Mouse (Mus musculus) forebrain, embryonic 14.5 days (tissue): ENCODE measurements around the gene Fgfr2. TPM values are rescaled to one million over a fixed set of nuclear protein-coding genes. Genes with fewer than 3 reads are reported as not detected.
A peak's percentile ranks its signal among the peaks of the same experiment; 100 is the strongest.
"Not testable (repeated sequence)": the region's sequence is repeated elsewhere in the genome, so short reads cannot be mapped to it uniquely, and the experiment has no call there.

Experiments
- ATAC-seq: fragments of 200-750 bp; cut with Nextera tagmentation; 2 replicates; pipeline ENCODE4 v1.8.0; 2017; ENCODE audit warnings: mild to moderate bottlenecking, moderate library complexity
- DNase-seq: peaks from one replicate; pipeline ENCODE4 v3.0.0-alpha.2; 2015; ENCODE audit warnings: low spot score
- H3K27ac ChIP-seq: fragments of 300-500 bp; sonication (generic); 2 replicates; pipeline ENCODE4 v1.5.1; 2014; ENCODE audit warnings: low read depth, mild to moderate bottlenecking, control low read depth, low read length, moderate library complexity
- H3K27me3 ChIP-seq: fragments of 300-500 bp; sonication (generic); replicated peaks from 2 replicates; pipeline ENCODE4 v1.6.1; 2014; ENCODE audit warnings: low read length, control low read depth, mixed read lengths; ENCODE audit not compliant: control insufficient read depth, insufficient read depth
- H3K36me3 ChIP-seq: fragments of 300-500 bp; sonication (generic); 2 replicates; pipeline ENCODE4 v1.6.1; 2014; ENCODE audit warnings: low read length, control low read depth; ENCODE audit not compliant: control insufficient read depth, insufficient read depth
- H3K4me1 ChIP-seq: fragments of 300-500 bp; sonication (generic); 2 replicates; pipeline ENCODE4 v1.6.1; 2014; ENCODE audit warnings: antibody characterized with exemption, low read length, control low read depth; ENCODE audit not compliant: control insufficient read depth, insufficient read depth
- H3K4me2 ChIP-seq: fragments of 300-500 bp; sonication (generic); 2 replicates; pipeline ENCODE4 v1.6.1; 2014; ENCODE audit warnings: mild to moderate bottlenecking, control low read depth, low read length
- H3K4me3 ChIP-seq: fragments of 300-500 bp; sonication (generic); 2 replicates; pipeline ENCODE4 v1.5.1; 2014; ENCODE audit warnings: low read depth, low read length, control low read depth
- H3K9ac ChIP-seq: fragments of 300-500 bp; sonication (generic); 2 replicates; pipeline ENCODE4 v1.6.1; 2014; ENCODE audit warnings: mild to moderate bottlenecking, low read length, control low read depth, moderate library complexity
- H3K9me3 ChIP-seq: fragments of 300-500 bp; sonication (generic); replicated peaks from 2 replicates; pipeline ENCODE4 v1.6.1; 2016; ENCODE audit warnings: low read length, control low read depth, mixed read lengths; ENCODE audit not compliant: control insufficient read depth
- WGBS: fragments of 180-500 bp; shearing (Covaris S2); extraction: QIAGEN DNeasy Blood & Tissue Kit; methylation state at CpG from one replicate; pipeline ENCODE4 v1.1.7; 2014; 5-methylcytosine and 5-hydroxymethylcytosine counted together
- polyA plus RNA-seq: library from polyadenylated mRNA; unstranded; fragments of >200 nt; fragmentation: Nextera tagmentation; extraction: Ambion mirVana; gene quantifications from 2 replicates; pipeline ENCODE4 v1.2.1, GENCODE M21; 2014

Gene Fgfr2
- polyA plus RNA-seq, 1 experiment from 2014 or later = 35.9 TPM

GRCm38 (mm10) chr7:131114434-131114833 is 2008.7 kb downstream of the Fgfr2 start:
- no peak overlapping the region for H3K27ac ChIP-seq
- H3K9me3 ChIP-seq = no peaks in the 10 kb centered on the region
- 89% methylated on average over 2 of the region's 2 CpGs for WGBS
- no peak overlapping the region for H3K4me3 ChIP-seq
- no peak overlapping the region for H3K9ac ChIP-seq
- ATAC-seq (no peak), DNase-seq (no peak)
- no peaks in the 10 kb centered on the region for H3K36me3 ChIP-seq
- no peaks in the 10 kb centered on the region for H3K4me1 ChIP-seq
- H3K27me3 ChIP-seq = no peaks in the 10 kb centered on the region
- no peak overlapping the region for H3K4me2 ChIP-seq

- Histone ChIP-seq H3K4me2 (no peak overlapping the region), H3K9ac (no peak overlapping the region), H3K4me1 (no peaks in the 10 kb centered on the region), H3K36me3 (no peaks in the 10 kb centered on the region), H3K9me3 (no peaks in the 10 kb centered on the region), H3K4me3 (no peak overlapping the region), H3K27ac (no peak overlapping the region), H3K27me3 (no peaks in the 10 kb centered on the region)
- DNase-seq = no peak
- ATAC-seq = no peak
- WGBS = 76% methylated on average over 6 of the region's 6 CpGs
Measured at GRCm38 (mm10) chr7:131113676-131114075, 2009.5 kb downstream of the Fgfr2 start.

DNA sequence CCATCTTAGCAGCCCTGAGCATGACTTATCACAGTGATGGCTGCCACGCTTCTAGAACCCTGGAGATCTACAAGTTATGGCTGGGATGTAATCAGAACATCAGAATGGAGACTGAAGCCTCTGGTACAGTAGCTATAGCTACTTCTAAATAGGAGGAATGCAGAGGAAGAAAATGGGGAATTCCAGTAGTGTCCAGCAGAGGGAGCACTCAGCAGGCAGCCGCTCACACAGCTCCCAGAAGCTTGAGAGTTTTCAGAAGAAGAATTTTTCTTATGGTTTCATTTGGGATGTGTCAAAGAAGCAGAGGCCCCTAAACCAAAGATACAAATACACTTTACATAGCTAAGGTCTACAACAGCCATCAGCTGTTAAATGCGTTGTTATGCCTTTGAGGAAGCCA is 2010.7 kb downstream of the Fgfr2 start:
- Histone ChIP-seq H3K27me3 (no peaks in the 10 kb centered on the region), H3K9ac (no peak overlapping the region), H3K9me3 (no peaks in the 10 kb centered on the region), H3K4me2 (no peak overlapping the region), H3K4me1 (no peaks in the 10 kb centered on the region), H3K4me3 (no peak overlapping the region), H3K27ac (no peak overlapping the region), H3K36me3 (no peaks in the 10 kb centered on the region)
- 27% methylated on average over 3 of the region's 3 CpGs for WGBS
- DNase-seq (peak; percentile 77), ATAC-seq (no peak)

GRCm38 (mm10) chr7:131082403-131082802 is 2040.7 kb downstream of the Fgfr2 start:
- not testable (repeated sequence) for H3K4me1 ChIP-seq, H3K9me3 ChIP-seq, H3K4me3 ChIP-seq, DNase-seq, ATAC-seq, H3K27me3 ChIP-seq, H3K4me2 ChIP-seq, H3K27ac ChIP-seq, H3K9ac ChIP-seq, H3K36me3 ChIP-seq
- 85% methylated on average over 9 of the region's 9 CpGs for WGBS

- ATAC-seq = no peak
Measured at GRCm38 (mm10) chr7:131075956-131076355, 2047.2 kb downstream of the Fgfr2 start.

GRCm38 (mm10) chr7:131074098-131074497 is 2049.1 kb downstream of the Fgfr2 start:
- DNase-seq, H3K36me3 ChIP-seq, H3K4me1 ChIP-seq, H3K9ac ChIP-seq, H3K4me2 ChIP-seq, H3K4me3 ChIP-seq, H3K27ac ChIP-seq, H3K27me3 ChIP-seq, H3K9me3 ChIP-seq, ATAC-seq: not testable (repeated sequence)
- 83% methylated on average over 6 of the region's 6 CpGs for WGBS

More at GRCm38 (mm10) chr7:131075956-131076355, 2047.2 kb downstream of the Fgfr2 start:
- no peaks in the 10 kb centered on the region for H3K4me1 ChIP-seq
- H3K9ac ChIP-seq = no peak overlapping the region
- H3K9me3 ChIP-seq = no peaks in the 10 kb centered on the region
- H3K27ac ChIP-seq = no peak overlapping the region
- H3K36me3 ChIP-seq = no peaks in the 10 kb centered on the region
- no peak overlapping the region for H3K4me2 ChIP-seq
- DNase-seq = peak; percentile 5
- 0% methylated on average over 1 of the region's 1 CpGs for WGBS
- no peak overlapping the region for H3K4me3 ChIP-seq
- no peaks in the 10 kb centered on the region for H3K27me3 ChIP-seq

DNA sequence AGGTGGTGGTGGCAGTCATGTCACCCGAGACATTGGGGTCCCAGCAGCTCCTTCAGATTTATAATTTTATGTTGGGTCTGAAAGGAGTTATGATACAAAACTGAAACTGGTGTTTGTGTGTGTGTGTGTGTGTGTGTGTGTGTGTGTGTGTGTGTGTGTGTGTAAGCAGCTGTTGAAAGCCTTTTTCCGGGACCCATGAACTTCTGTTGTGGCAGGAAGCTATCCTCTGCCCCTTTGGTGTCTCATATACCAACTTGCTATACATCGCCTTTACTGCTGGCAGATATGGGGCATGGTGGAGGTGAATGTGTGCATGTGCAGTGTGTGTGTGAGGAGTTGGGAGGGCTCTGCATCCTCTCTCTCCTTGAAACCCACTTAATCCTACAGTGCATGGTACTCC is 2049.7 kb downstream of the Fgfr2 start:
- 87% methylated on average over 3 of the region's 3 CpGs for WGBS
- not testable (repeated sequence) for H3K27me3 ChIP-seq, H3K4me1 ChIP-seq, H3K9ac ChIP-seq, H3K4me2 ChIP-seq, H3K27ac ChIP-seq, ATAC-seq, DNase-seq, H3K36me3 ChIP-seq, H3K4me3 ChIP-seq, H3K9me3 ChIP-seq

GRCm38 (mm10) chr7:131068191-131068590 is 2055.0 kb downstream of the Fgfr2 start:
- not testable (repeated sequence) for H3K4me3 ChIP-seq, H3K36me3 ChIP-seq, DNase-seq, H3K9me3 ChIP-seq, H3K4me1 ChIP-seq, H3K4me2 ChIP-seq, H3K9ac ChIP-seq, H3K27me3 ChIP-seq, ATAC-seq, H3K27ac ChIP-seq
- 4% methylated on average over 1 of the region's 1 CpGs for WGBS

DNA sequence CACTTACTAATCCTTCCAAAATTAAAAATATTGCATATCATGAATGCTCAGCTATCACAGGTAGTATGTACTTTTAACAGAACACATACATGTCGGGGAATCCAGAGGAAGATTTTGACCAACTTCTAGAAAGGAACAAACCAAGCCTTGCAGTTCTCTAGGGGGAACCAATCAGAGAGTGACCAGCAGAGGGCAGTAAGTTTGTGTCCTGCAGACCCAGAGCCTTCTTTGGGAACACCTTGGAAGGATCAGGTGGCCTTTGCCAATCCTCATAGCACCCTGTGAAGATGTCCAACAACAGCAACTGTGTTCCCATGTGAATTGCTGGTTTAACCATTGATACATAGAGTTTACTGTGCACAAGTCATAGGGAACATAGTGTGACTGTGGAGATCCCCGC is 2060.6 kb downstream of the Fgfr2 start:
- Histone ChIP-seq H3K36me3 (no peaks in the 10 kb centered on the region), H3K4me1 (no peaks in the 10 kb centered on the region), H3K9ac (no peak overlapping the region), H3K4me3 (no peak overlapping the region), H3K9me3 (no peaks in the 10 kb centered on the region), H3K27me3 (no peaks in the 10 kb centered on the region), H3K4me2 (no peak overlapping the region), H3K27ac (no peak overlapping the region)
- ATAC-seq (no peak), DNase-seq (no peak)
- WGBS = 89% methylated on average over 2 of the region's 2 CpGs
